In genomic region chr8:25326257-25326656, GRCm38 (mm10) we compare ENCODE assay signal across 15 mouse cellular contexts.
DNase-seq lines count a peak whose midpoint lies in the region; ATAC-seq lines count a peak whose summit lies in the region.
"Had no signal": no experiment of that assay in that cellular context is flagged by ENCODE, and none has a peak within 500 bp of the region (broad histone marks: within the 10 kb centered on the region; RNA-seq: fewer than 3 reads in every experiment).

No protein-coding gene starts in this region.

- no peak overlapping the region for H3K9ac ChIP-seq in hindbrain, embryonic 13.5 days
- no peak overlapping the region for H3K9ac ChIP-seq in hindbrain, embryonic 11.5 days (ENCODE audit: low read depth, low read length)
- no peak overlapping the region for H3K9ac ChIP-seq in hindbrain, embryonic 16.5 days (ENCODE audit: low read depth, low read length)
- H3K9ac ChIP-seq in neural tube, embryonic 15.5 days (replicated peaks), result no peak overlapping the region
- H3K9ac ChIP-seq: liver, embryonic 15.5 days had no signal

- no peak overlapping the region for H3K4me3 ChIP-seq in hindbrain, embryonic 13.5 days
- H3K4me3 ChIP-seq in hindbrain, embryonic 11.5 days (ENCODE audit: low read depth, low read length), result no peak overlapping the region
- H3K4me3 ChIP-seq in hindbrain, embryonic 16.5 days (ENCODE audit: low read length), result no peak overlapping the region
- H3K4me3 ChIP-seq in neural tube, embryonic 15.5 days (replicated peaks), result no peak overlapping the region
- H3K4me3 ChIP-seq: heart, adult 2 months; left cerebral cortex, adult 2 months; liver, embryonic 15.5 days had no signal

- no peaks in the 10 kb centered on the region for H3K9me3 ChIP-seq in hindbrain, embryonic 13.5 days
- no peaks in the 10 kb centered on the region for H3K9me3 ChIP-seq in hindbrain, embryonic 11.5 days (ENCODE audit: control insufficient read depth, low read length)
- no peaks in the 10 kb centered on the region for H3K9me3 ChIP-seq in hindbrain, embryonic 16.5 days (ENCODE audit: control insufficient read depth, low read length)
- H3K9me3 ChIP-seq in neural tube, embryonic 15.5 days (replicated peaks), result no peaks in the 10 kb centered on the region
- H3K9me3 ChIP-seq: liver, embryonic 15.5 days had no signal

- DNase-seq in hindbrain, embryonic 11.5 days (ENCODE audit: low spot score), result no peak
- DNase-seq in right cerebral cortex, postnatal 4 days, result peak; percentile 32
- no peak for DNase-seq in right cerebral cortex, postnatal 14 days
- DNase-seq in adrenal gland, adult 8-10 months, result no peak
- DNase-seq in spleen, adult 12 weeks (ENCODE audit: low spot score), result no peak
- DNase-seq: adrenal gland, postnatal 14 days; heart, adult 2 months; kidney, postnatal 10 days; retina, postnatal 1 day had no signal

- peaks cover 5% of the 10 kb centered on the region; the same call in 1 of the 2 replicates for H3K27me3 ChIP-seq in hindbrain, embryonic 13.5 days
- no peaks in the 10 kb centered on the region for H3K27me3 ChIP-seq in hindbrain, embryonic 11.5 days (ENCODE audit: control insufficient read depth, insufficient read depth, low read length)
- H3K27me3 ChIP-seq in hindbrain, embryonic 16.5 days (replicated peaks; ENCODE audit: control insufficient read depth, insufficient read depth, low read length), result no peaks in the 10 kb centered on the region
- no peaks in the 10 kb centered on the region for H3K27me3 ChIP-seq in neural tube, embryonic 15.5 days (replicated peaks)
- H3K27me3 ChIP-seq: liver, embryonic 15.5 days had no signal

- H3K27ac ChIP-seq in hindbrain, embryonic 13.5 days, result no peak overlapping the region
- H3K27ac ChIP-seq in hindbrain, embryonic 11.5 days (ENCODE audit: low read depth, low read length), result no peak overlapping the region
- H3K27ac ChIP-seq in hindbrain, embryonic 16.5 days (ENCODE audit: low read depth, low read length), result no peak overlapping the region
- no peak overlapping the region for H3K27ac ChIP-seq in neural tube, embryonic 15.5 days (replicated peaks)
- H3K27ac ChIP-seq: heart, adult 2 months; left cerebral cortex, adult 2 months; liver, embryonic 15.5 days had no signal

- no peak overlapping the region for H3K4me2 ChIP-seq in hindbrain, embryonic 13.5 days
- no peak overlapping the region for H3K4me2 ChIP-seq in hindbrain, embryonic 11.5 days (replicated peaks; ENCODE audit: low read depth, low read length)
- H3K4me2 ChIP-seq in hindbrain, embryonic 16.5 days (ENCODE audit: low read length), result no peak overlapping the region
- no peak overlapping the region for H3K4me2 ChIP-seq in neural tube, embryonic 15.5 days
- H3K4me2 ChIP-seq: liver, embryonic 15.5 days had no signal

- peaks cover 2% of the 10 kb centered on the region; the same call in 1 of the 2 replicates for H3K4me1 ChIP-seq in hindbrain, embryonic 13.5 days (replicated peaks)
- H3K4me1 ChIP-seq in hindbrain, embryonic 11.5 days (replicated peaks; ENCODE audit: control insufficient read depth, insufficient read depth, low read length), result no peaks in the 10 kb centered on the region
- no peaks in the 10 kb centered on the region for H3K4me1 ChIP-seq in hindbrain, embryonic 16.5 days (ENCODE audit: control insufficient read depth, insufficient read depth, low read depth, low read length)
- peaks cover 30% of the 10 kb centered on the region for H3K4me1 ChIP-seq in neural tube, embryonic 15.5 days
- H3K4me1 ChIP-seq: liver, embryonic 15.5 days had no signal

- ATAC-seq in hindbrain, embryonic 13.5 days (ENCODE audit: low FRiP score), result peak; percentile 65; the same call in 1 of the 2 replicates
- ATAC-seq in hindbrain, embryonic 11.5 days (ENCODE audit: low FRiP score), result no peak
- peak; percentile 93 for ATAC-seq in hindbrain, embryonic 16.5 days
- peak; percentile 68; the same call in 1 of the 2 replicates for ATAC-seq in neural tube, embryonic 15.5 days (ENCODE audit: low FRiP score)
- ATAC-seq: CD4-positive, CD25-positive, alpha-beta regulatory T cell, adult 4 months had no signal

- H3K36me3 ChIP-seq in hindbrain, embryonic 13.5 days, result no peaks in the 10 kb centered on the region
- H3K36me3 ChIP-seq in hindbrain, embryonic 11.5 days (ENCODE audit: control insufficient read depth, insufficient read depth, low read length), result no peaks in the 10 kb centered on the region
- H3K36me3 ChIP-seq in hindbrain, embryonic 16.5 days (ENCODE audit: control insufficient read depth, insufficient read depth, low read length), result no peaks in the 10 kb centered on the region
- H3K36me3 ChIP-seq in neural tube, embryonic 15.5 days, result no peaks in the 10 kb centered on the region
- H3K36me3 ChIP-seq: liver, embryonic 15.5 days had no signal

- WGBS in hindbrain, embryonic 13.5 days, result 68% methylated on average over 12 of the region's 12 CpGs
- WGBS in hindbrain, embryonic 11.5 days, result 66% methylated on average over 12 of the region's 12 CpGs
- WGBS in hindbrain, embryonic 16.5 days, result 56% methylated on average over 12 of the region's 12 CpGs
- 57% methylated on average over 12 of the region's 12 CpGs for WGBS in neural tube, embryonic 15.5 days
